Mouse (Mus musculus) heart, adult 2 months (tissue): Measurements from ENCODE around the gene Zfp874a.
"Not testable (repeated sequence)": the region's sequence is repeated elsewhere in the genome, so short reads cannot be mapped to it uniquely, and the experiment has no call there.

Experiments
- CTCF ChIP-seq: fragments of 200-600 bp; IDR thresholded peaks from 2 replicates; pipeline ENCODE4 v1.8.1; 2022; ENCODE audit warnings: antibody characterized with exemption, mild to moderate bottlenecking, moderate library complexity
- POLR2A ChIP-seq: fragments of 200-500 bp; IDR thresholded peaks from 2 replicates; pipeline ENCODE4 v1.6.1; 2011; ENCODE audit warnings: mild to moderate bottlenecking, low read depth, low read length, control low read depth; ENCODE audit not compliant: insufficient read depth

DNA sequence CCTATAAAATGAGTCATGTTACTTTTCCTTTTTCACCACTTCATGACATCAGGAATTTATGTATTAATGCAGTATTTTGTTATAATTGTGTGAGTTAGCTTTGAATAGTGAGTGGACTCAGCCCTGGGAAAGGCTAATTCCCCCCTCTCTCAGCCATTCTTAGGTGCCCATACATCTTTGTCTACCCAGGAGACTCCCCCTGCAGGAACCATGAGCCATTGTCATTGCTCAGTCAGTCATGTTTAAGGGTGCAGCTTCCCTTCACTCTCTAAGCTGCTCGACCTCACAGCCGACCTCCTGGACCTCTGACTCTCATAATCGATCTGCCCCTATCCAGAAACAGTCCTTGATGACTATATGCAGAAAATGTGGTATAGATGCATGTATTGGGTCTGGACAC, 75.2 kb downstream of the Zfp874a start:
- not testable (repeated sequence) for TF ChIP-seq CTCF, POLR2A
